Mouse (Mus musculus) ES-Bruce4 (cell line): ENCODE data around the gene Whrn.

Experiments used
- CTCF ChIP-seq: IDR thresholded peaks from one replicate; pipeline ENCODE4 v1.8.1; 2011; ENCODE audit warnings: low read depth, low read length
- EP300 ChIP-seq: IDR thresholded peaks from 2 replicates; pipeline ENCODE4 v1.6.1; 2011; ENCODE audit warnings: low read depth, low read length; ENCODE audit not compliant: insufficient read depth

GRCm38 (mm10) chr4:63414951-63415350, 80.8 kb downstream of the Whrn start:
- TF ChIP-seq CTCF (no peak), EP300 (no peak)
